Mouse (Mus musculus) limb, embryonic 12.5 days (tissue): Measurements from ENCODE around the gene Sipa1l1. TPM values are rescaled to one million over a fixed set of nuclear protein-coding genes. Genes with fewer than 3 reads are reported as not detected.

Experiments
- ATAC-seq: fragments of 200-750 bp; cut with Nextera tagmentation; 2 replicates; pipeline ENCODE4 v1.8.0; 2017; ENCODE audit warnings: low read depth, moderate TSS enrichment; ENCODE audit not compliant: insufficient number of reproducible peaks, insufficient read depth, low FRiP score, low TSS enrichment
- H3K27ac ChIP-seq: fragments of 300-500 bp; sonication (generic); 2 replicates; pipeline ENCODE4 v1.5.1; 2016; ENCODE audit warnings: mild to moderate bottlenecking, moderate library complexity
- H3K27me3 ChIP-seq: fragments of 300-500 bp; sonication (generic); 2 replicates; pipeline ENCODE4 v1.6.1; 2016; ENCODE audit warnings: mild to moderate bottlenecking, moderate library complexity
- H3K36me3 ChIP-seq: fragments of 300-500 bp; sonication (generic); 2 replicates; pipeline ENCODE4 v1.6.1; 2016; ENCODE audit warnings: mild to moderate bottlenecking, moderate library complexity
- H3K4me1 ChIP-seq: fragments of 300-500 bp; sonication (generic); replicated peaks from 2 replicates; pipeline ENCODE4 v1.6.1; 2016
- H3K4me2 ChIP-seq: fragments of 300-500 bp; sonication (generic); 2 replicates; pipeline ENCODE4 v1.6.1; 2016; ENCODE audit warnings: mild to moderate bottlenecking, moderate library complexity
- H3K4me3 ChIP-seq: fragments of 300-500 bp; sonication (generic); replicated peaks from 2 replicates; pipeline ENCODE4 v1.5.1; 2016; ENCODE audit warnings: mild to moderate bottlenecking
- H3K9ac ChIP-seq: fragments of 300-500 bp; sonication (generic); replicated peaks from 2 replicates; pipeline ENCODE4 v1.6.1; 2016; ENCODE audit warnings: mild to moderate bottlenecking, moderate library complexity
- H3K9me3 ChIP-seq: fragments of 300-500 bp; sonication (generic); 2 replicates; pipeline ENCODE4 v1.6.1; 2016; ENCODE audit warnings: mild to moderate bottlenecking, moderate library complexity
- WGBS: fragments of 180-500 bp; shearing (Covaris S2); methylation state at CpG from one replicate; pipeline ENCODE4 v1.1.7; 2016; 5-methylcytosine and 5-hydroxymethylcytosine counted together
- polyA plus RNA-seq: library from polyadenylated mRNA; unstranded; fragments of >200 nt; fragmentation: Nextera tagmentation; extraction: Ambion mirVana; gene quantifications from 2 replicates; pipeline ENCODE4 v1.2.1, GENCODE M21; 2016

The Sipa1l1 gene
- polyA plus RNA-seq, 1 experiment from 2014 or later, result 33.1 TPM

GRCm38 (mm10) chr12:82441479-82441878, 272.4 kb downstream of the Sipa1l1 start:
- Histone ChIP-seq H3K9me3 (no peaks in the 10 kb centered on the region), H3K27ac (no peak overlapping the region), H3K36me3 (peaks cover 72% of the 10 kb centered on the region), H3K4me3 (no peak overlapping the region), H3K4me2 (no peak overlapping the region), H3K9ac (no peak overlapping the region), H3K27me3 (no peaks in the 10 kb centered on the region), H3K4me1 (no peaks in the 10 kb centered on the region)
- WGBS, result 77% methylated on average over 3 of the region's 3 CpGs
- no peak for ATAC-seq

GRCm38 (mm10) chr12:82446609-82447024, 277.5 kb downstream of the Sipa1l1 start:
- no peak overlapping the region for H3K4me2 ChIP-seq
- H3K4me3 ChIP-seq, result no peak overlapping the region
- peaks cover 57% of the 10 kb centered on the region for H3K36me3 ChIP-seq
- no peaks in the 10 kb centered on the region for H3K27me3 ChIP-seq
- 91% methylated on average over 8 of the region's 8 CpGs for WGBS
- peaks cover 13% of the 10 kb centered on the region; the same call in 1 of the 2 replicates for H3K4me1 ChIP-seq
- ATAC-seq, result no peak
- no peak overlapping the region for H3K27ac ChIP-seq
- H3K9me3 ChIP-seq, result no peaks in the 10 kb centered on the region
- no peak overlapping the region for H3K9ac ChIP-seq

DNA sequence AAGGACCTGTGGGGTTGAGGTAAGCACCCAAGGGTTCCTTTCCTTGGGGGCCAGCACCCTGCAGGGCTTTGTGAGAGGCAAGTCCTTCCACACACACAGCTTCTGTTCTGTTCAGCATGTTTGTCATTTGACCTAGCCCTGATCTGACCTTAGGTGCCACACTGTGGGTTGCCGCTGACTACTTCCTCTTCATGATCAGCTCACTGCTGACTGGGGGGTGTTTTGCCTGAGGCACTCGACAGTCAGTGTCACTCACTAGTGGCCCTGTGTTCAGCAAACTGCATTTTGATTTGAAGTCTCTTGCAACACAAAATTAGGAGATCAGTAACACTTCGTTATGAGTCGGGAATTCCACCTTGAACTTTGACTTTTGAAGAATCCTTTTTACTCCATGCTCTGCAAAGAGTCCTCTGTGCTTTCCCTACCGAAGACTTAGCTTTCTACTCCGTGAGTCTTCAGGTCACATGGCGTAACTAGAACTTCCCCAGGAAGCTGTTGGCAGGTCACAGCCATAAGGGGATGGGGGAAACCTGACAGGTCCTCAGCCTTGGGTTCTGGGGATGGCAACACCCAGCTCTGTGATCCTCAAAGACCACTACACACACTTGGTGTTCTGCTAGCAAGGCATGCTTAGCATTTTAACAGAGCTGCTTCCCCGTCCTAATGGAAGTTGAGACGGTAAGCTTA, 279.2 kb downstream of the Sipa1l1 start:
- no peak overlapping the region for H3K4me2 ChIP-seq
- WGBS, result 74% methylated on average over 9 of the region's 9 CpGs
- peaks cover 47% of the 10 kb centered on the region for H3K36me3 ChIP-seq
- H3K27ac ChIP-seq, result no peak overlapping the region
- no peak for ATAC-seq
- H3K4me1 ChIP-seq, result peaks cover 16% of the 10 kb centered on the region; the same call in 1 of the 2 replicates
- 0 out of 2 replicates have a peak, but pooled peaks cover 5% of the 10 kb centered on the region for H3K9me3 ChIP-seq
- no peak overlapping the region for H3K4me3 ChIP-seq
- H3K9ac ChIP-seq, result no peak overlapping the region
- no peaks in the 10 kb centered on the region for H3K27me3 ChIP-seq

- peaks cover 23% of the 10 kb centered on the region for H3K36me3 ChIP-seq
- no peak overlapping the region for H3K9ac ChIP-seq
- peaks cover 16% of the 10 kb centered on the region; the same call in 1 of the 2 replicates for H3K4me1 ChIP-seq
- H3K4me3 ChIP-seq, result no peak overlapping the region
- no peak overlapping the region for H3K4me2 ChIP-seq
- no peak overlapping the region for H3K27ac ChIP-seq
- no peaks in the 10 kb centered on the region for H3K27me3 ChIP-seq
- ATAC-seq, result no peak
- H3K9me3 ChIP-seq, result 0 out of 2 replicates have a peak, but pooled peaks cover 5% of the 10 kb centered on the region
- WGBS, result 80% methylated on average over 2 of the region's 2 CpGs
Measured at GRCm38 (mm10) chr12:82452428-82452827, 283.3 kb downstream of the Sipa1l1 start.

- H3K27me3 ChIP-seq, result no peaks in the 10 kb centered on the region
- 0 out of 2 replicates have a peak, but pooled peaks cover 5% of the 10 kb centered on the region for H3K9me3 ChIP-seq
- peaks cover 16% of the 10 kb centered on the region; the same call in 1 of the 2 replicates for H3K4me1 ChIP-seq
- H3K27ac ChIP-seq, result no peak overlapping the region
- no peak overlapping the region for H3K4me2 ChIP-seq
- no peak for ATAC-seq
- no peak overlapping the region for H3K4me3 ChIP-seq
- 78% methylated on average over 6 of the region's 6 CpGs for WGBS
- H3K36me3 ChIP-seq, result peaks cover 3% of the 10 kb centered on the region; the same call in 1 of the 2 replicates
- H3K9ac ChIP-seq, result no peak overlapping the region
Measured at GRCm38 (mm10) chr12:82454415-82454814, 285.3 kb downstream of the Sipa1l1 start.

DNA sequence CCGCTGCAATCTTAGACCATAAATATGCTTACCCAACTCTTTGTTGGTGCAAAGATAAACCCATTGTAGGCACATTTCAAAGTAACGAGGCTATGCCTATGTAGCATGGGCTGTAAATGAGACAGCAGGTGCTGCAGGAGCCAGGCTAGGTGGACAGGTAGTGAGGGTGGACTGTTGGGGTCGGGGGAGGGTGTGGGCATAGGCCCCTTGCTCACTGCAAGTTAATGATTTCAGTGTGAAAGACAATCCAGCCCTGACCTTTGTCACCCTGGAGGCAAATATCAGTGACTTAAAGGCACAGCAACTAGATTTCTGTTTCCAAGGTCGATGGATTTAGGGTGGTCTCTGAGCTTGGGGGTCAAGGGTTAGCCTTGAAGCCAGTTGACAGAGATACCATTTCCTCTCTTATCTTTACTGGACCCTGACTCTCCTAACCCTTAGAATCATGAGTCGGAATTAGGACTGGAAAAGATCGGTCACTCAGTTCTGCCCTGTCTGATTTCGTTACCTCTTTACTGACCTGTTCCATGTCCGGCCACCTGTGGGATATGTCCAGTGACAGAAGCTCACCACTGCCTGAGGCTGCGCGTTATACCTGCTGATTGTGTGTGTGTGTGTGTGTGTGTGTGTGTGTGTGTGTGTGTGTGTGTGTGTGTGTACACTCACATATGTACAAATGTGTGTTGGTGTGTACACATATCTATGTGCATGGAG, 286.7 kb downstream of the Sipa1l1 start:
- Histone ChIP-seq H3K4me2 (no peak overlapping the region), H3K27me3 (no peaks in the 10 kb centered on the region), H3K36me3 (no peaks in the 10 kb centered on the region), H3K27ac (no peak overlapping the region), H3K4me3 (no peak overlapping the region), H3K9ac (no peak overlapping the region), H3K9me3 (0 out of 2 replicates have a peak, but pooled peaks cover 5% of the 10 kb centered on the region), H3K4me1 (peaks cover 10% of the 10 kb centered on the region; the same call in 1 of the 2 replicates)
- no peak for ATAC-seq
- WGBS, result 71% methylated on average over 10 of the region's 10 CpGs

- Histone ChIP-seq H3K4me2 (no peak overlapping the region), H3K4me1 (peaks cover 5% of the 10 kb centered on the region; the same call in 1 of the 2 replicates), H3K9ac (no peak overlapping the region), H3K36me3 (no peaks in the 10 kb centered on the region), H3K27ac (no peak overlapping the region), H3K9me3 (0 out of 2 replicates have a peak, but pooled peaks cover 5% of the 10 kb centered on the region), H3K4me3 (no peak overlapping the region), H3K27me3 (no peaks in the 10 kb centered on the region)
- WGBS, result 48% methylated on average over 1 of the region's 1 CpGs
- ATAC-seq, result no peak
Measured at GRCm38 (mm10) chr12:82456414-82456805, 287.3 kb downstream of the Sipa1l1 start.

DNA sequence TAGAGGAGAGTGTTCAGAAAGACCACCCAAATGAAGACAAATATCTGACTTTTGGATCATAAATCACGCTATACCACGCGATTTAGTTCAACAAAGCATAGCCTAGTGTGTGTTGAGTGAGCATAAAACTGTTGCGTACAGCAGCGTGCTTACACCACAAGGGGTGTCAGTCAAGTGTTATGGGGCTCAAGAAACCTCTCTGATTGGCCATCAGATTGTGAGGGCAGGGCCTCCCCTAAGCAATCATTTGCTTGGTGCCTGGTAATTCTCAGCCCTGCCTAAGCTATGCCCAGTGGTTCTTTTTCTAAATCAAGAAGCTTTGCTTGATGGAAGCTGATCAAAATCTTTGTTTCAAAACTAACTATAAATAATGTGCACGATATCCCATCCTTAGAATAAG, 288.5 kb downstream of the Sipa1l1 start:
- Histone ChIP-seq H3K27me3 (no peaks in the 10 kb centered on the region), H3K27ac (no peak overlapping the region), H3K4me2 (no peak overlapping the region), H3K9ac (no peak overlapping the region), H3K9me3 (0 out of 2 replicates have a peak, but pooled peaks cover 4% of the 10 kb centered on the region), H3K4me1 (no peaks in the 10 kb centered on the region), H3K4me3 (no peak overlapping the region), H3K36me3 (no peaks in the 10 kb centered on the region)
- ATAC-seq, result no peak
- WGBS, result 89% methylated on average over 6 of the region's 6 CpGs

- no peaks in the 10 kb centered on the region for H3K4me1 ChIP-seq
- WGBS, result 91% methylated on average over 8 of the region's 8 CpGs
- H3K4me2 ChIP-seq, result no peak overlapping the region
- no peaks in the 10 kb centered on the region for H3K9me3 ChIP-seq
- no peaks in the 10 kb centered on the region for H3K36me3 ChIP-seq
- ATAC-seq, result no peak
- no peak overlapping the region for H3K27ac ChIP-seq
- H3K9ac ChIP-seq, result no peak overlapping the region
- H3K4me3 ChIP-seq, result no peak overlapping the region
- no peaks in the 10 kb centered on the region for H3K27me3 ChIP-seq
Measured at GRCm38 (mm10) chr12:82458017-82458416, 288.9 kb downstream of the Sipa1l1 start.

GRCm38 (mm10) chr12:82467234-82467633, 298.1 kb downstream of the Sipa1l1 start:
- Histone ChIP-seq H3K4me2 (no peak overlapping the region), H3K4me3 (no peak overlapping the region), H3K27ac (no peak overlapping the region), H3K9ac (no peak overlapping the region), H3K27me3 (no peaks in the 10 kb centered on the region), H3K9me3 (no peaks in the 10 kb centered on the region), H3K36me3 (no peaks in the 10 kb centered on the region), H3K4me1 (peaks cover 22% of the 10 kb centered on the region)
- 80% methylated on average over 5 of the region's 5 CpGs for WGBS
- no peak for ATAC-seq

GRCm38 (mm10) chr12:82467641-82468040, 298.5 kb downstream of the Sipa1l1 start:
- no peak overlapping the region for H3K9ac ChIP-seq
- 63% methylated on average over 2 of the region's 2 CpGs for WGBS
- no peaks in the 10 kb centered on the region for H3K36me3 ChIP-seq
- no peak overlapping the region for H3K4me3 ChIP-seq
- no peak overlapping the region for H3K4me2 ChIP-seq
- H3K9me3 ChIP-seq, result no peaks in the 10 kb centered on the region
- H3K4me1 ChIP-seq, result peaks cover 22% of the 10 kb centered on the region
- no peak for ATAC-seq
- no peak overlapping the region for H3K27ac ChIP-seq
- no peaks in the 10 kb centered on the region for H3K27me3 ChIP-seq
